Mouse (Mus musculus) G1E-ER4 (cell line): Measurements from ENCODE around the gene Gss. TPM values are rescaled to one million over a fixed set of nuclear protein-coding genes. Genes with fewer than 3 reads are reported as not detected.

Experiments used
- GATA1 ChIP-seq: IDR thresholded peaks from one replicate; pipeline ENCODE4 v1.8.0; 2012; ENCODE audit warnings: low read length, inconsistent platforms
- polyA plus RNA-seq: library from polyadenylated mRNA; stranded (reverse); fragments of >175 nt; gene quantifications from 2 replicates; pipeline ENCODE4 v1.2.3, GENCODE M21; 2012

Gss gene
- polyA plus RNA-seq, 1 experiment = 20.9 TPM

DNA sequence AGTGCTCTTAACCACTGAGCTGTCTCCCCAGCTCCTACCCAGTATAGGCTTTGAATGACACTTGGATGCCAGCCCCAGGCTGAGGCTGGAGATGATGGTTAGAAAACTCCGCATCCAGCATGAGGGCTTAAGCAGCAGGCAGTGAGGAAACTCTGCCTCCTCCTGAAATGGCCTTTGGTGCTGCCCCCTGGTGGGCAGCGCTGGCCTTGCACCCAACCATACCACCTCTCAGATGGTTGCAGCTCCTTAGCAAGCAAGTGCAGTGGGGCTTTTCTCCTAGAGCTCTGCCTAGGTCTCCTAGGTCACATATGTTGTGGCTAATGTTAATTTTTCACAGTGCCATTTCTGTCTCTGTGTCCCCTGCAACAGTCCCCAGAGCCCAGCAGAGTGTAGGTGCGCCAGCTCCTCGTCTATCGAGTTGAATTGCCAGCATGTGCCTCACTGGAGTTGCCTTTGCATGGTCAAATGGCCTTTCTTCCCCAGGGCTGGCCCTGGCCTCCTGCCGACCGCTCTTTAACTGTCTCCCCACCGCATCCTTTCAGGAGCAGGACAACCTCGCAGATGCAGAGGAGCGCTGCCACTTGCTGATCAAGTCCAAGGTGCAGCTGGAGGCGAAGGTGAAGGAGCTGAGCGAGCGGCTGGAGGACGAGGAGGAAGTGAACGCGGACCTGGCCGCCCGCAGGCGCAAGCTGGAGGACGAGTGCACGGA is 34.6 kb upstream of the Gss start:
- no peak for TF ChIP-seq GATA1

DNA sequence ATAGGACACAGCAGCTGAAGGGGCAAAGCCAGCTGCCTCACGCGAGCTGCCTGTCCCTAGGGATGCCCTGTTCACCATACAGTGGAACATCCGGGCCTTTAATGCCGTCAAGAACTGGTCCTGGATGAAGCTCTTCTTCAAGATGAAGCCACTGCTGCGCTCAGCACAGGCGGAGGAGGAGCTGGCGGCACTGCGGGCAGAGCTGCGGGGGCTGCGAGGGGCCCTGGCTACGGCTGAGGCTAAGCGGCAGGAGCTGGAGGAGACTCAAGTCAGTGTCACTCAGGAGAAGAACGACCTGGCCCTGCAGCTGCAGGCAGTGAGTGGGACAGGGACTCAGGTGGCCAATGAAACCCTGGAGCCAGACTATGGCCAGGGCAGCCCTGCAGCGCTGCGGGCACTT is 33.7 kb upstream of the Gss start:
- TF ChIP-seq GATA1 = no peak

DNA sequence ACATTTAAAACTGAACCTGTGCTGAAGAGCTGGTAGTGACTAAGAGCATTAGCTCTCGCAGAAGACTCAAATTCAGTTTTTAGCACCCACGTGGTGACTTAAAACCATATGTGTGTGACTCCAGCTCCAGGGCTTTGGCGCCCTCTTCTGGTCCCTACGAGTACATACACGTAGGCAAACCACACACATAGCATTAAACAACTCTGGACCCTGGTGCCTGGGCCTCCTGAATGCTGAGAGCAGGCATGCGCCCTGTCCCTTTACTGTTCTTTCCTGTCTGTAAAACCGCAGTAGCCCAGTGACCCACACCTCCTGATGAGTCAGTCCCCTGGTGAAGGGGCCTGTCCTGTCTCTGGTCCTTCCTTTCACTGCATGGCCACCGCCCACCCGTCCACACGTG is 32.1 kb upstream of the Gss start:
- no peak for TF ChIP-seq GATA1

DNA sequence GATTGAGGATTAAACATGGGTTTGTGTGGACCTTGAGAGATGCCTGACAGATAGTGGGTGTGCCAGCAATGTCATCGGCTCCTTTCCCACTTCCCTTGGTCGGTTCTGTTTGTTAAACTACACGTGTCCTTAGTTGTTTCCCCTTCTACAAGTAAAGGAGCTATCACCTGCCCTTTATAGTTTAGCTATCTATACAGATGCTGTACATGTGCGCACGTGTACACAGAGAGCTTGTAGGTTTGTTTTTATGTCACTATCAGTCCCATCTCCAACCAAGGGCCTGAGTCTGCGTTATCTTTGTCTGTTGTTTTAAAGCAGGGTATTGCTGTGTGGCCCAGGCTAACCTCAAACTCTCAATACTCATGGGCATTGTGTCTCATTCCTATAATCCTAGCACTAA is 31.4 kb upstream of the Gss start:
- TF ChIP-seq GATA1 = no peak

DNA sequence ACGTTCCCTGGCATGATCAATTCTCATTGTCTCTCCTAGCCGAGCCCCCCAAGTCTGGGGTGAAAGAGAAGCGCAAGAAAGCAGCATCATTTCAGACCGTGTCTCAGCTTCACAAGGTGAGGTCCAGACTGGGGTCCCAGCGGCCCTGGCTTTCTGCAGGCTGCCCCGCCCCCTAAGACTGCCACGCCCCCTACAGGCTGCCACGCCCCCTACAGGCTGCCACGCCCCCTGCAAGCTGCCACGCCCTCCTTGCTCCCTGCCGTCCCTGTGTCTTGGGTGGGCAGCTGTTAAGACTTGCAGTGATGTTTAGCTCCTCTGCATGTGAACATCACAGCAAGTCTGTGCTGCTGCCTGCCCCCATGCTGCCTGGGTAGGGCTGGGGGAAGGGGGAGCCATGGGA is 30.0 kb upstream of the Gss start:
- TF ChIP-seq GATA1 = no peak

DNA sequence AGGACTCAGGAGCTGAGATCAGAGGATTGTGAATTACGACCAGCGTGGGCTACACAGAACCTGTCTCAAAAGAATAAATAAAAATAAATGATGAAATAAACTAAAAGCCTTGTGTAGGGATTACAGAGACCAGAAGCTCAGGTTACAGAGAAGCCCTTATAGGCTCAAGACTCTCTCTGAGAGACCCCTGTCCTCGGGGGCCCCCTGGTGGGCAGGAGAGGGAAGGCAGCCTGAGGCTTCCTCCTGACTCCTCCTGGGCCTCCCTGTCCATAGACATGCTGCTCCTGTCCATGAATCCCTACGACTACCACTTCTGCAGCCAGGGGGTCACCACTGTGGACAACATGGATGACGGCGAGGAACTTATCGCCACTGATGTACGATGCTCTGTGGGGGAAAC is 27.2 kb upstream of the Gss start:
- no peak for TF ChIP-seq GATA1

DNA sequence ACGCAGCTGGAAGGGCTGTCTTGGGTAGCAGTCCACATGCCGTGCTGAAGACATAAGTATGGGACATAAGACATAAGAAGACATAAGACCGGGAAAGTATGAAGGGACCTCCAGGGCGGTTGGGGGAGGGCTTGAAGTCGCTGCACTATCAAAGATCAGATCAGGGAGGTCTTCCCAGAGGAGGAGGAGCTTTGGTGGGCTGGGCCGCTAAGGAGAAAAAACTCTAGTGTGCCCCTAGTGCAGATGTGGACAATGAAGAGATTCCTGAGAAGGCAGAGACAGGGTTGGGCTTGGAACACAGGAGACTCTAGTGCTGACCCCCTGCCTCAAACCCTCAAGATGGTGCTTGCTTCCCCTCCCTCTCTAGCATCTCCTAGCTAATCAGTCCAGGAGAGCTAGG is 24.4 kb upstream of the Gss start:
- TF ChIP-seq GATA1 = no peak

DNA sequence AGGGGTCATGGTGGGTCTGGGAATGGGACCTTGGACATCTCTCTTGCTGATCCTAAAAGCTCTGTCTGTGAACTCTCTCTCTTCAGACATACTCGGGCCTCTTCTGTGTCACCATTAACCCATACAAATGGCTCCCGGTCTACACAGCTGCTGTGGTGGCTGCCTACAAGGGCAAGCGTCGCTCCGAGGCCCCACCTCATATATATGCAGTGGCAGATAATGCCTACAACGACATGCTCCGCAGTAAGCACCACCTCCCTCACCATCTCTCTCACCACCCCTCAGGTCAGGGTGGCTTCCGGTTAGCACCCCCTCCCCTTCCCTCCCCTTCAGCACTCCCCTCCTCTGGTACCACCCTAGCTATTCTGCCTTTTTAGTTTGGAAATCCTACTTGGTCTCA is 21.3 kb upstream of the Gss start:
- no peak for TF ChIP-seq GATA1

DNA sequence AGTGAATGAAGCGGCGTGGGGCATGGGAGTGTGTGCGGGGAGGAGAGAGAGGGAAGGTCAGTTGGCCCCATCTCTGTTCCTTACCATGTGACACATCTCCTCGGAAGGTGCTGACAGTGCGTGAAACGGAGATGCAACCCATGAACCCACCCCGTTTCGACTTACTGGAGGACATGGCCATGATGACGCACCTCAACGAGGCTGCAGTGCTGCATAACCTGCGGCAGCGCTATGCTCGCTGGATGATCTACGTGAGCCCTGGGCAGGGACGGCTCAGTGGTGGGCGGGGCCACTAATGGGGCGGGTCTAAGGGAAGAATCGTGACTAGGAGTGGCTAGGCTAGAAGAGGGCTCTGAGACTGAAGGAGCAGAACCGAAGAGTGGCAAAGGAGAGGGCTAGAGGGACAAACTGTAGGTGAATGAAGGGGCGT is 20.7 kb upstream of the Gss start:
- TF ChIP-seq GATA1 = no peak

DNA sequence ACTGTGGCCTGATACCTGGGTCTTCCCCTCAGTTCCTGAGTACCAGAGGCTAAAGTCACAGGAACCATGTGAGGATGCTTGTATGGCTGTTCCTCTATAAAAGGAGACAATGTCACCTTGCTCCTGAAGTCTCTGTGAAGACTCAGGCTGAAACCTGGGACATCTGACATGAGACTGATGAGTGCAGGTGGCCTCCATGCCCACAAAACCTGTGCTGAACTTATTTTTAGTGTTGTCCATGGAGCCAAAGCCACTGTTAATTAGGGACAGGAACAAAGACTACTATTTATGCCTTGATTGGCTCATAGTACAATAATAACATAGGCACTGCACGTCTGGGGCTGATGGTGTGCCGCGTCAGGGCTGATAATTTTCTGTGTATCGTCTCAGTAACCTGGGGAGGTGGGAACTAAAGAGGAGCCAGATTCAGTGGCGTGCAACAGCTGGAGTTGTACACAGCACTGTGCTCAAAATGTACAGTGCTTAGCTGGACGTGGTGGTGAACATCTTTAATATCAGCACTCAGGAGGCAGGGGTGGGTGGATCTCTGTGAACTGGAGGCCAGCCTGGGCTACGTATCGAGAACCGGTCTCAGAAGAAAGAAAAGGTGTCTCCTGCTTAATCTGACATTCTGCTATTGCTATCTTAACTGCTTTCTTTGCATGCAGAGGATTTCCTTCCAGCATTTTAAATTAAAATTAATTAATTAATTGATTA is 19.4 kb upstream of the Gss start:
- TF ChIP-seq GATA1 = no peak

DNA sequence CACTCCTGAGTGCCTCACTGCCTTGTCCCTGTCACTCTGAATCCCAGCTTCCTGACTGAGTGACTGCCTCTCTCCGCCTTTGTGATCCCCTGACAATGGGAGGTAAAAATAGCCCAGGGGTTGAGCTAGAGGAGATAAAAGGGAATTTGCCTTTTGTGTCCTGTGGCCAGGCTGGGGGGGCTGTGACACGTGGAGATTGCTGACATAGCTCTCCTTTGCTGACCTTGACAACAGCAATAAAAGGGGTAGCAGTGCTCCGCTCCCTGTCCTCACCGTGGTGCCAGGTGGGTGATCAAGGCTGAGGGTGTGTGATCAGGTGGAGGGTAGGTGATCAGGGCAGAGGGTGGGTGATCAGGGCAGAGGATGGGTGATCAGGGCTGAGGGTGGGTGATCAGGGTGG is 18.4 kb upstream of the Gss start, which contains the start of gene Myh7b:
TSS of gene Myh7b (plus strand) at position 235 of the 400 bp plus-strand sequence.
- no peak for TF ChIP-seq GATA1

DNA sequence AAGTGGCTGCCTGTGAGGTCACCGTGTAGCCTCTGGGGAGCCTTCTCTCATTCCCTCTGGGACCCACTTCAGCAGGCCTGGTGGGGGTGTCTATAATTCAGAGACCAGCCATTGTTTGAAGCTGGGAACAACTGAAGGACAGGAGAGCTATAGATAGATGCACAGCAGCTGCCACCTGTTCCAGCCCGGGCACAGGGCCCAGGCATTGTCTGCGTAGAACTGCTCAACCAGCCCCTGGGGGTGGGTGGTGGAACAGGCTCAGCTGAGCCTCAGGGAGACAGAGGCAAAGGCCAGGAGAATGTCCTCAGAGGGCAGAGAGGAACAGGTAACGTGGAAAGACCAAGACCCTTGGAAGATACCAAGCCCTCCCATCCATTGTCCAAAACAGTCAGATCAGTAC is 13.8 kb upstream of the Gss start:
- no peak for TF ChIP-seq GATA1

DNA sequence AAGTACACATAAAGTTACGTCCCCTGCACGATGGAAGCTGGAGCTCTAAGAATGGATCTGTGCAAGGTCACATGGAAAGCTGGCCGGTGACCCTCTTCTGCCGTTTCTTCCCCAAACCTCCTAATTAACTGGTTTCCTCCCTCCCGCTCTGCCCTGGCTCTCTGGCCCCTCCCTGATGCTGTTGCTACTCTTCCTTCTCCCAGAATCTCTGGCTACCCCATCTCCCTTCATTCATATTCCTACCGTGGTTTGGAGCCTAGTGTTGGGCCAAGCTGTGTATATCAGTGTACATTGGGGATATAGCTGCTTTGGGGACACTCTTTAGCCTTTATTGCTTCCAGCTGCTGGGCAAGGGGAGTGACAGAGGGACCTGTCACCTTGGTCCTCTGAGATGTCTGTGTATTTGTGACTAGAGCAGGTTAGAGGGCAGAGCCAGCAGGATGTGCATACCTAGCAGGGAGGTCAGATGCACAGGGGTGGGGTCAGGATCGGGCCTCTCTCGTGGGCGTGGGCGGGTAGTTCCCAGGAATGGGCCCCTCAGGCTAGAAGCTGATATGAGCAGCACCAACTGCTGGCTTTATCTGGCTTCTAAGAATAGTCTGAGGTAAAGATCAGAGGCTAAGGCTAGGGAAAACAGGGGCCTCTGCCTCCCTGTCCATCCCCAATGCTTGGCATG is 12.1 kb upstream of the Gss start:
- TF ChIP-seq GATA1 = no peak

DNA sequence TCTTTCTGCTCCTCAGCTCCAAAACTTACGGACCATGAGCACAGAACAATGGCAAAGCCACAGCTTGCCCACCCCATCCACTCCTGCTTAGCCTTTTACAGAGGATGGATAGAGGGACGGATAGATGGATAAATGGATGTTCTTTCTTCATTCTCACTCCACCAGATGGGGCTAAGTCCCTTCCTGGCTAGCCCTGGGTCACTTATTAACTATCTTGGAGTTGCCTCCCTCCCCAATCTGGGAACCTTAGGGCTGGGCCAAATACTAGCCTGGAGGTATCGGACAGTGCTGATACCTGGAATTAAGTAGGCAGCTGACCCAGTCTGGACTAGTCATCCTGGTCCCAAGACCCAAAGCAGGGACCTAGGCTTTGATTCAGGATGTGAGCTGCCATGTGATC is 11.1 kb upstream of the Gss start:
- TF ChIP-seq GATA1 = no peak

DNA sequence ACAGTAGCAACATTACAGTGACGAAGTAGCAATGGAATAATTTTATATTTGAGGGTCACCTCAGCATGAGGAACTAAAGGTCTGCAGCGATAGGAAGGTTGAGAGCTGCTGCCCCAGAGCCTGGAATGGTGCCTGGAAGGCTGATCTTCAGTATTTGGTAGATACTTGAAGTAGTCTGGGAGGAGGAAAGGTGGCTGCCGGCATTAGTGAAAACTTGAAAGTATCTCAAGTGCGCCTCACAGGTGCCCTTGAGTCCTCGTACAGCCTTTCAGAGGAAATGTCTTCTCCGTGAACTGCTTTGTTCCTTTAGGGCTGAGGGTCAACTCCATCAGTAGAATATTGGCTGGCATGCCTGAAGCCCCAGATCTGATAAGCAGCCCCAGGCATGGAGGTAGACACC is 2.9 kb upstream of the Gss start:
- no peak for TF ChIP-seq GATA1

DNA sequence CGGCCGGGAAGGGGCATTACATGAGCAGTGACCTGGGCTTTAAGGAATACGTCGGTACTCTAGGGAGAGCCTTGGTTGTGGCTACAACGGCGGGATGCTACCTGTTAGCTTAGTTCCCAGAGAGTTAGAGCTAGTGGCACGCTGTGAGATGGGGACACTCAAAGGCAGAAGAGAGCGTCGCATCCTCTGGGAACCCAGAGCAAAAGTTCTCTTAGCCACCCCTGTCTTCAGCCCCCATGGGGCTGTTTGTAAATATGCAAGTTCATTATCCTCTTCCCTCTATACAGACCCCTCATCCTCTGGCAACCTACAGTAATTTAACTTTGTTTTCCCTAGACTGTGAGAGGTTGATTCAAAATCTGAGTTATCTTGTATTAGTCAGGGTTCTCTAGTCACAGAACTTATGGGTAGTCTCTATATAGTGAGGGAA is 259 bp upstream of the Gss start:
- TF ChIP-seq GATA1 = no peak

DNA sequence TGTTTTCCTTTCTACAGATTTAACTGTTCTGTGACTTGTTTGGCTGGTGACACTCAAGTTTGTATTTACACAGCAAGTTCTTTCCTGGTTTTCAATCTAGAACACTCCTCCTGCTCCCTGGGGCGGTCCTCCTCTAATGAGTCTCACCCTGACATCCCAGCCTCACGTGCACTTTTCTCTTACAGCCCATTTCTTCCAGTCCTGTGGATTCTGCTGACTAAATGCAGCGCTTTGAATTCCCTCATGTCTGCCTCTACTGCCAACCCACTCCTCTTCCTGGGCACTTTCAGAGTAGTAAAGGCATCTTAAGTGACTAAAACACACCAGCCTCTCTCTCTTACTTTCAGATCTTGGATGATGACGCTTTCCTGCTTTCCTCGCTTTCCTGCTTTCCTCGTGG is 934 bp downstream of the Gss start:
- TF ChIP-seq GATA1 = no peak

DNA sequence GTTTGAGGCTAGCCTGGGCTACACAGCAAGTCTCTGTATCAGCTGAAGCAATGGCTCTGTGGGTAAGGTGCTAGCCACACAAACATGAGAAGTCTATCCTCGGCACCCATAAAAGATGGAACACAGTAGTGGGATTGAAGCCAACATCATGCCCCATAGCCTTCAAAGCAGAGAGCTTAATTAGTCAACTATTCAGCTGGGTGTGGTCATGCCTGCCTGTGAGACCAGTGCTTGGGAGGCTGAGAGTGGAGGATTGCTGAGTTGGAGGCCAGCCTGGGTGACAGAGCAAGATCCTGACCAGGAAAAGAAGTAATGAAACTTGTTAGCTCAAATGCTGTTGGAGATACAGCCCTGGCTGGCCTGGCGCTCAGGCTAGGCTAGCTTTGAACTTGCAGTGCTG is 1.7 kb downstream of the Gss start:
- no peak for TF ChIP-seq GATA1
